Mouse (Mus musculus) left cerebral cortex, postnatal 14 days (tissue): ENCODE data around the gene Fgl2. TPM values are rescaled to one million over a fixed set of nuclear protein-coding genes. Genes with fewer than 3 reads are reported as not detected.
"Not testable (repeated sequence)": the region's sequence is repeated elsewhere in the genome, so short reads cannot be mapped to it uniquely, and the experiment has no call there.

ENCODE experiments used
- DNase-seq, 2 experiments: peaks; one replicate each; pipeline ENCODE4 v3.0.0; 2021 to 2022; ENCODE audit warnings: low spot score in 2 of 2, mixed read lengths in 1 of 2
- intact Hi-C: fragments of 180-260 bp; cut with DNase I; formaldehyde crosslinking; loops from one replicate; pipeline ENCODE4 v1.15.1; 2025
- long read RNA-seq, 2 experiments: library from polyadenylated mRNA; stranded (forward); transcript quantifications; one replicate each; pipeline ENCODE4 v2.0.0; 2021
- total RNA-seq, 2 experiments: library from RNA; stranded (reverse); gene quantifications; 2 replicates each; pipeline ENCODE4 v1.2.3; 2021

The Fgl2 gene
- 1 to 10 TPM; 2.0 to 2.3 TPM for total RNA-seq
- long read RNA-seq, experiment 1, partial matches to known transcripts: 0 of 1 reads
- long read RNA-seq, experiment 1, other reads (novel, unspliced or antisense): 0 of 1 reads
- long read RNA-seq, experiment 2, partial matches to known transcripts: 0 of 2 reads
- long read RNA-seq, experiment 2, other reads (novel, unspliced or antisense): 0 of 2 reads

DNA sequence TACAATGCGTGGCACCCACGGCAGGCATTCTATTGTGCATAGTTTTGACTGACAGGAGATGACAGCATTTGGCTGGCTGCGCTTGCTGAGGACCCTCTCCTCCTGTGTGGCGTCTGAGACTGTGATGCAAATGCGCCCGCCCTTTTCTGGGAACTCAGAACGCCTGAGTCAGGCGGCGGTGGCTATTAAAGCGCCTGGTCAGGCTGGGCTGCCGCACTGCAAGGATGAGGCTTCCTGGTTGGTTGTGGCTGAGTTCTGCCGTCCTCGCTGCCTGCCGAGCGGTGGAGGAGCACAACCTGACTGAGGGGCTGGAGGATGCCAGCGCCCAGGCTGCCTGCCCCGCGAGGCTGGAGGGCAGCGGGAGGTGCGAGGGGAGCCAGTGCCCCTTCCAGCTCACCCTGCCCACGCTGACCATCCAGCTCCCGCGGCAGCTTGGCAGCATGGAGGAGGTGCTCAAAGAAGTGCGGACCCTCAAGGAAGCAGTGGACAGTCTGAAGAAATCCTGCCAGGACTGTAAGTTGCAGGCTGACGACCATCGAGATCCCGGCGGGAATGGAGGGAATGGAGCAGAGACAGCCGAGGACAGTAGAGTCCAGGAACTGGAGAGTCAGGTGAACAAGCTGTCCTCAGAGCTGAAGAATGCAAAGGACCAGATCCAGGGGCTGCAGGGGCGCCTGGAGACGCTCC, at the start of gene Fgl2:
Gene Fgl2, plus strand, starts transcription at position 150 of the 687 bp plus-strand sequence.
- DNase-seq: peak; percentile 26 to 53
- intact Hi-C loops: no loop called here

DNA sequence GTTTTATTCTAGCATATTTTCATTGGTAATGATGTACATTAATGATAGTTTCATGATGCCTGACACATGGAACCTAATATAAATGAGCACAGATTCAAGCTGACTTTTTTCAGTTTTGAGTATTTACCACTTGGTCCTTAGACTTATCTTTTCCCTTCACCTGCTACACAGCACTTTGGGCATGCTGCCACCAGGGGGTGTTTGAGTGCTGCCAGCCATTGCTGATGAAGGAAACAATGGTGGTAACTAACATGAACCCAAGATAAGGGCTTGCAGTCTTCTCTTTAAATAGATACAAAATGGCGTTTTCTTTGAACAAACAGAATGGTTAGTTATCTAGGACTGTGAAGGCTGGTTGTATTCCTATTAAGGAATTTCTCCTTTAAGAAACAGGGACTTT, 45.9 kb upstream of the Fgl2 start:
- intact Hi-C loops: no loop called here
- DNase-seq: peak in 1 of 2 experiments; percentile 51

DNA sequence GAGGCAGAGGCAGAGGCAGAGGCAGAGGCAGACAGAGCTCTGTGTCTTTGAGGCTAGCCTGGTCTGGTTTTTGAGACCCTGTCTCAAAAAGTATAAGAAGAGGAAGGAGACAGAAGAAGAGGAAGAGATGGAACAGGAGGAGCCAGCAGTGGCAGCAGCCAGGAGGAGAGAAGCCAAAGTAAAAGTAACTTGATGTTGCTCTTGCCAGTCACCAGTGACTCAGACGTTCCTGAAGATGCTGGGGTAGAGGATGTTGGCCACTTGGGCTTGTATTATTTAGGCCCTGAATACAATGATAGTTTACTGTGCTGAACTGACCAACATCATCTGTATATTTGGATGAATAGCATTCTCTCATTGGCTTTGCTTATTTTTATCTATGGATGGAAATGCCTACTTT, 43.9 kb upstream of the Fgl2 start:
- no peak for DNase-seq
- intact Hi-C loops: no loop called here

DNA sequence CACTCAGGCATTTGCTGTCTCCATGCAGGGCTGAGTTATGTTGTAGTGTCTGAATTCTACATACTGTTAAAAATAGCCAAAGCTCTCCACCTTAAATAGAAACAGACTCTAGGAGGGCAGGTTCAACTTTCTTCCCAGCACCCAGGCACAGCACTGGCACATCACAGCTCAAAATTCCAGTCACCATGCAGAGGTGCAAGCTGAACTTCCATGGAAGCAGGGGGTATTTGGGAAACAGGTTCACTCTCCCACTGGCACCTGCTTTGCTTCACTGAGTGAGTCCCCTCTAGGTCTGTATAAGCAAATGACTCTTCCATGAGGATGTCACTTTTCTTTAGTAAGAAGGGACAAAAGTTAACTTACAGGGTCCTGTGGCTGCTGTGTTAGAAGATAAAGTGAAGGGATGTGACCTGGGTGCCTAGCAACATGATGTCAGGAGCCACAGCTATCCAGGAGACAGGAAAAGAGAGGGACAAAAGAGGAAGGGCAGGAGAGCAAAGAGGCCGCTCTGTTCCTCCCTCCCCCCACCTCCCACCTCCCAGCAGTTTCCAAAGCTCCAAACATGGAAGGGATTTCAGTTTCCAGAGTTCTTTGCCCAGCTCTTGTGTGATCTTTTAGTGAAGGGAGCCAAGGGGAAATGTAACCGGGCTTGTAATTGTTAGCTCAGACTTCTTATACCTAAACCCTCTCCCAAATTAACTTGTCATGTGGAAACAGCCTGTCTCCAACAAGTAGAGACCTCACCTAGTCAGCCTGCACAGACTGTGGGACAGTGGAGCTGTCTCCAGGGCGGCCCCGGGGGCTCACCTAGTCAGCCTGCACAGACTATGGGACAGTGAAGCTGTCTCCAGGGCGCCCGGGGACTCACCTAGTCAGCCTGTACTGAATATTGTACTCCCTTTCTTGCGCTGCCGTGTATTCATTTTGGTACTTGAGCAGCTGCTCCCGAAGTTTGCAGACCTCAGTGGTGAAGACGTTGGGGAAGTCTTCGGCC, 42.5 kb upstream of the Fgl2 start:
- no peak for DNase-seq
- intact Hi-C loops: no loop called here

DNA sequence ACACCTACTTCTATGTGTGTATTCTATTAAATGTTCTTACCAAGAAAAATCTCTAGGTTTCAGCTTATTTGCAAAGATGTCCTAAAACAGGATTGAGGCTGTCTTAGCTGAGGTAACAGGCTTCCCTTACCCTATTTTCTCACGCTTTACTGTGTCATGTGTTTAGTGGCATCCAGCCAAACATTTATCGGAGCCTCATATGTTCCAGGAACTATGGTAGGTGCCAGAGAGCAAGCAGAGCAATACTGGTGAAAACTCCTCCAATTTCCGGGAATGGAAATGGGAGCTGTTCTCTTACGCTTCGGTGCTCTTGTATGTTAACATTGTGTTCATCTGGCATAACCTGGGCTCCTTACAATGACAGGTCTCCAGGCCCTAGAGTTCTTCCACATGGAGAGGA, 40.8 kb upstream of the Fgl2 start:
- no peak for DNase-seq
- intact Hi-C loops: no loop called here

DNA sequence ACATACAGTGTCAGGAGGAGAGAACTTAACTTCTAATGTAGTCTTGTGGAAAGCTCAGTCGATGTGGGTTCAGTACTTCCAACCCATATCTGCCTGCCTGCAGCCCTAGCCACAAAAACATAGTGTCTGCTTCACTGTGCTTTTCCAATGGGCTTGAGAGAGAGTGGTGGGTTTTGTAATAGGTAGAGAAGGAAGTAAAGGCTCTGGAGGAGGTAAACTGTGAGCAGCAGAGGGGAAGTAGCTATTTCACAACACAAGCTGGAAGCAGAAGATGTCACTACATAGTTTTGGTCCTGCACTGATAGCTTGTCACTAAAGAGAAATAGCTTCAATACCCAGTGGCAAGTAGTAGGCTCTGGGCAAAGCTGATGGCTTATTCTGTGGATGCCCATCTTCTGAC, 40.3 kb upstream of the Fgl2 start:
- DNase-seq: no peak
- intact Hi-C loops: no loop called here

DNA sequence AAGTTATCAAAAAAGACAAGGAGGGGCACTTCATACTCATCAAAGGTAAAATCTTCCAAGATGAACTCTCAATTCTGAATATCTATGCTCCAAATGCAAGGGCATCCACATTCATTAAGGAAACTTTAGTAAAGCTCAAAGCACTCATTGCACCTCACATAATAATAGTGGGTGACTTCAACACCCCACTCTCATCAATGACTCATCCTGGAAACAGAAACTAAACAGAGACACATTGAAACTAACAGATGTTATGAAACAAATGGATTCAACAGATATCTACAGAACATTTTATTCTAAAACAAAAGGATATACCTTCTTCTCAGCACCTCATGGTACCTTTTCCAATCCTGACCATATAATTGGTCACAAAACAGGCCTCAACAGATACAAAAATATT, 30.2 kb upstream of the Fgl2 start:
- DNase-seq, intact Hi-C loops: not testable (repeated sequence)

DNA sequence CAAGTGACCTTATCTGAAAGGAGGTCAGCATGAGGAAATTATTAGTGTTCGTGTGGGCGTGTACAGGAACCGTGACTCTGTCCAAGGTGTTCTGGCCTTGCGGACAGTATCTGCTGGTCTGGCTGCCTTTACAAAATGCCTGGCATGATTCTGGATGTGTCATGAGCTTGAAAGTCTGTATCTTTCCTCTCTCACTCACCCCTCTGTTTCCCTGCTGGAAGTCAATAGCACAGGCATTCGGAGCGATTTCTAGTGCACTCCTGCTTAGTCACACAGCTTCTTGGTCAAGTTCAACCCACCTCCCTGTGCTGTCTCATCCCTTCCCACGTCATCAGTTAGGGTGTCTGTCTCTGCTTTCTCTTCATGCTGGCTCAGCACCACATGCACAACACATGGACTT, 24.1 kb upstream of the Fgl2 start:
- no peak for DNase-seq
- intact Hi-C loops: no loop called here

DNA sequence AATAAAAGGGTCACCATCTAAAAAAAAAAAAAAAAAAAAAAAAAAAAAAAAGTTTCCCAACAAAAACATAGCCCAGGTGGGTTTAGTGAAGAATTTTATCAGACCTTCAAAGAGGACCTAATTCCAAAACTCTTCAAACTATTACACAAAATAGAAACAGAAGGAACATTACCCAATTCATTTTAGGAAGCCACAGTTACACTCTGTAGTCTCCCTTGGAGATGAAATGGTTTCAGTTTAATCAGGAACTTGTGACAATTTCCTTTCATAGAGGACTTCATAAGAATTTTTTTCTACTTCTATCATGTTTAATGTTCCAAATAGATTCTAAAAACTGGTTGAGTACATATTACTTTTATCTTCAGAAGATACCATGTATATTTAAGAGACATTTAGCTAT, 20.8 kb upstream of the Fgl2 start:
- intact Hi-C loops: no loop called here

DNA sequence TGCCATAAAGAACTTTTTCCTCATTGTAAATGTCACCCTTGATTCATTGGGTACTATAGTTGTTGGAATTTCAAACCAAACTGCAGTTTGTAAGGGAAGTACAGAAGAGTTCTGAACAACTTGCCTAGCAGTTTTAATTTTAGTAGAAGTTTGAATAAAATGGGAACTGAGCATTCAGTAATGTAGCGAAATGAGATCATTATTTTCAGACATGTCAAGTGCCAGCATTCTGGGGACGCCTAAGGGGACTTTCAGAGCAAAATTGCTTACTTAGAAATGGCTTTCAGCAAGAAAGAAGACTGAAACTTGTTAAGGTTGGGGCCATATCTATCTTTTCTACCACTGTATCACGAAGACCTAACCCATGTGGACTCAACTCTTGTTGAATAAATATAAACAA, 13.8 kb upstream of the Fgl2 start:
- intact Hi-C loops: no loop called here

More for the DNA sequence above, 20.8 kb upstream of the Fgl2 start:
- DNase-seq: no peak

DNA sequence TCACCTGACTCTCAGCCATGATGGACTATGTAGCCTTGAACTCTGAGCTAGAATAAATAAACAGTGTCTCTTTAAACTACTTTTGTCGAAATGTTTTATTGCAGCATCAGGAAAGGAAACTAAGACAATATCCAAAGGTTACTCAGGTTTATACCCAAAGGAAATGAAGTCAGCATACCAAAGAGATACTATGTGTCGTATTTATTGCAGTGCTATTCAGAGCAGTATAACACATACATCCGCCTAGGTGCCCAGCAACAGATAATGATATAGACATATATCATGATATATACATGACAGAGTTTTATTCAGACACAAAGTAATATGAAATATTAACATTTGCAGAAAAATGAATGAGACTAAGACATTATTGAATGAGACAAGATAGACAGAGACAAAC, 9.1 kb upstream of the Fgl2 start:
- intact Hi-C loops: no loop called here

More for the DNA sequence above, 13.8 kb upstream of the Fgl2 start:
- no peak for DNase-seq

DNA sequence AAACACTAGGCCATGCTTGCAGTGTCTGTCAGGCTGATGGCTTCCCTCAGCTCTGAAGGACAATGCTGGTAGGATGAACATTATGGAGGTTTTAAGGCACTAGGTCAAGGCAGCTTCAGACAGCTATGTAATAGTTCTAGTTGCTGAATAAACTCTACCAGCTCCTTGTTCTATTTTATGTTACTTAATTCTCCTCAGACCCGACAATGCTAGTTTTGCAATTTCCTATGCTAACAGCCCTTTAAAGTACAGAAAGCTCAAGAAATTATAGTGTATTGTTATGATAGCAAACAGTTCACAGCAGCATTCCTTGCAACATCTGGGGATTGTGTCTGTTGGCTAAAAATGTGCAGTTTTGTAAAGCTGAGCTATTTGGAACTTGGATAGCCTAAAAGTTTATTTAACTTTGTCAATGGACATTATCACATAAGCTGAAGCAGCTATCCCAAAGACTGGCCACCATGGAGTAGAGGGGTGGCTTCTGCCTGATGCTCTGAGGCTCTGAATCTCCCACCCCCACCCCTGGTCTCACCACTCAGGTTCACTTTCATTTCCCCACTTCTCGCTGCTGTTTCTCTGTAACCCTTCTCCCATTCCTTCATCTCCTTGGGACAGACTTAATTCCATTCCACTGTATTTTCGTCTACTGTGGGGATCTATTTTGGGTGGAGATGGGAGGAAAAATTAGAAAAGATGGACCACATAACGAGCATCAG, 5.9 kb upstream of the Fgl2 start:
- intact Hi-C loops: no loop called here
- DNase-seq: no peak

More for the DNA sequence above, 9.1 kb upstream of the Fgl2 start:
- no peak for DNase-seq

DNA sequence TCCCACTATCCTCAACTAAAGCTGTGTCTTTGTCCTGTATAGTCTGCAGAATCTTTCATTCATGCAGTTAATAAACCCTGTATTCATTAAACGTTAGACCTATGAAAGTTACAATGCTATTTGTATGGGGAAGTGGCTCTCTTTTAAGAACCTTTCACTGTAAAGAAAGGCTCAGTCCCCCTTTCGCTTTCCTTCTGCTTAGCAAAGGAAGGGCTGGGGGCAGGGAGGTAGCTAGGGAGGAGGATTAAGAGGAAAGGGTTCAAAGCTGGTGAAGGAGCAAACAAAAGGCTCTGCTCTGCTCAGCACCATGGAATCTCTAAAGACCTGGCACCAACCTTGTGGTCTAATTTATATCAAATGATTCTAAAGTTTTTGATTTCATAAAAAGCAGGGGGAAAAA, 4.9 kb upstream of the Fgl2 start:
- no peak for DNase-seq
- intact Hi-C loops: no loop called here

DNA sequence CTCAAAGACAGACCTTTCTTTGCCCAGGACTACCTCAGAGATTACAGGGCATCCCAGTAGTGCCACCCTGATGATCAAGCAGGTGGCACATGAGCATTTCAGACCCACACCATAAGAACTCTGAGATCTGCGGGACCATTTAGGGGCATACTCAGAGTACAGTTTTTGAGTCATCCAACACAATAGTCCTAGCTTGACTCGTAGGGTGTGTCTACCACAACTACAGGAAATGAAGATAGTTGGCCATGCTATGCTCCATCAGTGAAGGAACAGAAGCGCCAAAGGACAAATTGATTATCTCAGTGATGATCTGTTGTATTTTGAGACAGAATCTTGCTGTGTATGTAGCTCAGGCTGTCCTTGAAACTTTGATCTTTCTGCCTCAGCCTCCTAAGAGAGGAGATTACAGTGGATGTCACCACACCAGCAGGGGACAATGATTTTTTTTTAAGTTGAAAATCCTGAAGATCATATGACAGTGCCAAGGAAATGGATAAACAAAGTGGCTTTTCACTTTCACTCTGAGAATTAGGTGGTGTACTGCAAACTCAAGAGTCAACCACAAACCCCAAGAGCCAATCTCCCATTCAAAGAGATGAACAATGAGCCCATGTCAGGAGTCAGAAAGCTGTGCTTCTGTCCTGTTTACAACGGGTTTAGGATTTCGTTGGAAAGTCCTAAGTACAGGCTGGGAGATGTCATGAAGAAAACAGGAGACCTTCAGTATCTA, 2.1 kb upstream of the Fgl2 start:
- no peak for DNase-seq
- intact Hi-C loops: no loop called here

DNA sequence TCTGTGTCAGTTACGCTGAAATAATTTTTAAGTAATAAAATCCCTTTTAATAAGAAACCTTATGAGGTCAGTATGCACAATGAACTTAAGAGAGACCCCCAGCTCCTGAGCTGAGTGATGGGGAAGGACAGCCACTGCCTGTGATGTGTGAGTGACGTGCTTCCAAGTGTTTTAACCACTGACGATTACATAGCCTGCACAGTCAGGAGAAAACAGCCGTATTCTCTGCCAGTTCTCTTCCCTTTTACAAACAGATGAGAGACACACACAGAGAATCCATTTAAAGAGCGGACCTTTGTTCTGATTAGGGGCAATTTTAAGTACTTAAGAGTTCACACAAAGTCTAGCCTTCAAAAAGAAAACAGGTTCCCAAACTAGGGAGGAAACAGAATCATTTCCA, 522 bp upstream of the Fgl2 start:
- intact Hi-C loops: no loop called here
- DNase-seq: no peak

DNA sequence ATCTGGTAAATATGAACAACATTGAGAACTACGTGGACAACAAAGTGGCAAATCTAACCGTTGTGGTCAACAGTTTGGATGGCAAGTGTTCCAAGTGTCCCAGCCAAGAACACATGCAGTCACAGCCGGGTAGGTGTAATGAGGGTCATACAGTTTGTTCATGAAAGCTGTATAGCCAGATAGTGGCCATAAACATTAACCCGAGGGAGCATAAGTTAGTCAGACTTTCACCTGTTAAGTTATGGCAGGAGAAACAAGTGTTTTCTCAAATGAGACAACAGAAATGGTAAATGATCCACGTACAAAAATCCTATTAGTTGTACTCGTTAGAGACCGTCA, 707 bp downstream of the Fgl2 start:
- intact Hi-C loops: no loop called here

DNA sequence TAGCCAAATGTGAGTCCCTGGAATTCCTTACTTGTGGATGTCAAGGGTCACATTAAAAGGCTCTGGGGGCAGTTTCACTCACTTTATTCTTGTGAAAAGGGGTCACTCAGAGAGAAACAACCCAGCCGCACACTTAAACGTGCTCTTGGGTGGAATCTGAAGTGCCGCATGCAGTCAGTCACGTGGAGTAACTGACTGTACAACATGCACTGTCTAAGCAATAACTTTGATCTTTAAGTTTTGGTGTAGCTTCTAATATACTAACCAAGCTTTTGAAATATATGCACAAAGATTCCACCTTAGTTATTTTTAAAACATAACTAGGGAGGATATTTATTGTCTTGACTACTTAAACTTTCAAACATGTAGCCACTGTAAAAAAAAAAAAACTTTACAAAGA, 4.5 kb downstream of the Fgl2 start:
- intact Hi-C loops: no loop called here

More for the DNA sequence above, 707 bp downstream of the Fgl2 start:
- DNase-seq: no peak

DNA sequence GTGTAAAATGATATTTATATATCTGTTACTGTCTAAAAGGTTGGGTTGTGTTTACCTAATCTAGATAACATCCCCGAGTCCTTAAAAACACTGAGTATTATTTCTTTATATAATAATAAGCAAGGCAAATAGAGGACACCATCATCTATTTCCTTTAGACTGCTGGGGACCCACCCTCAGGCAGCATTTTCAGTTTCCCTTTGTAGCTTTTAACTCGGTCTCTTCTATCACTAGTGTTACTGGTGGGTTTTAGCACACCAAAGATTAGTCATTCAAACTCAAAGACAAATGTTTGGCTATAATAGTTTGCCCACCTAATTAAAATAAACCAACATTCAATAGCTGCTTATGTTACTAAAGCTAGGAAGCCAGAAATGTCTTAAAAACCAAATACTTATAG, 6.0 kb downstream of the Fgl2 start:
- DNase-seq: no peak
- intact Hi-C loops: no loop called here

More for the DNA sequence above, 4.5 kb downstream of the Fgl2 start:
- DNase-seq: no peak

DNA sequence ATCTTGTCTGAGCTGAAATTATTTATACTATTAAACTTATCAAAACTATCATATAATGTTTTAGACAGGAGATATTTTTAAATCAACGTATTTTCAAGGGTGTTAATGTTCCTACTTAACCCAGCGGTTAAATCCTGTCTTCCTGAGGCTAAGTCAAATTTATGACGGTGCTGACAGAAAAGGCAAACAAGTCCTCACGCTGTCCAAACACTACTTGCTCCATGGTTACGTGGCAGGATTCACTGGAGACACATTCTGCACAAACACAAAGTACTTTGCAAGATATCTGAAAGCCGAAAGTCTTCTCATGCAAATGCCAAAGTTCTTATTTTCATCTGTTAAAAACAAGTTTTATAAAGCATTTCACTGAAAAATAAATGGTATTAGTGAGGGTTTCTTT, 9.5 kb downstream of the Fgl2 start:
- DNase-seq: no peak
- intact Hi-C loops: no loop called here
